Mouse (Mus musculus) testis, adult 2 months (tissue): Measurements from ENCODE around the gene Sdcbp2. TPM values are rescaled to one million over a fixed set of nuclear protein-coding genes. Genes with fewer than 3 reads are reported as not detected.

Experiments used
- H3K27ac ChIP-seq: fragments of 200-500 bp; 2 replicates; pipeline ENCODE4 v1.5.1; 2012; ENCODE audit warnings: low read depth, low read length; ENCODE audit not compliant: control insufficient read depth, insufficient read depth
- H3K27me3 ChIP-seq: fragments of 200-500 bp; 2 replicates; pipeline ENCODE4 v1.6.1; 2012; ENCODE audit warnings: mild to moderate bottlenecking, low read length, moderate library complexity; ENCODE audit not compliant: control insufficient read depth, insufficient read depth
- H3K36me3 ChIP-seq: fragments of 200-500 bp; 2 replicates; pipeline ENCODE4 v1.6.1; 2012; ENCODE audit warnings: mild to moderate bottlenecking, low read length; ENCODE audit not compliant: control insufficient read depth, insufficient read depth
- H3K4me1 ChIP-seq: fragments of 200-500 bp; 2 replicates; pipeline ENCODE4 v1.6.1; 2012; ENCODE audit warnings: low read length; ENCODE audit not compliant: control insufficient read depth, insufficient read depth
- H3K4me3 ChIP-seq: fragments of 200-500 bp; 2 replicates; pipeline ENCODE4 v1.5.1; 2012; ENCODE audit warnings: low read depth, mild to moderate bottlenecking, low read length, moderate library complexity, mixed read lengths; ENCODE audit not compliant: control insufficient read depth
- CTCF ChIP-seq: fragments of 200-500 bp; IDR thresholded peaks from 2 replicates; pipeline ENCODE4 v1.5.1; 2012; ENCODE audit warnings: low read depth, mild to moderate bottlenecking, inconsistent platforms, low read length, moderate library complexity; ENCODE audit not compliant: control insufficient read depth, insufficient read depth, insufficient replicate concordance
- POLR2A ChIP-seq: fragments of 200-500 bp; IDR thresholded peaks from 2 replicates; pipeline ENCODE4 v1.6.1; 2012; ENCODE audit warnings: low read depth, mild to moderate bottlenecking, inconsistent platforms, low read length, moderate library complexity; ENCODE audit not compliant: control insufficient read depth
- polyA plus RNA-seq: library from polyadenylated mRNA; depleted of rRNA; stranded (reverse); fragments of >200 nt; gene quantifications from 2 replicates; pipeline ENCODE4 v1.2.3, GENCODE M21; 2012

Sdcbp2 gene
- polyA plus RNA-seq, 1 experiment: 2.0 TPM

- no peak overlapping the region for H3K27ac ChIP-seq
- H3K27me3 ChIP-seq: no peaks in the 10 kb centered on the region
- TF ChIP-seq POLR2A (no peak), CTCF (no peak)
- no peak overlapping the region for H3K4me3 ChIP-seq
- H3K4me1 ChIP-seq: no peaks in the 10 kb centered on the region
- H3K36me3 ChIP-seq: no peaks in the 10 kb centered on the region
Measured at GRCm38 (mm10) chr2:151533632-151534031, 38.8 kb upstream of the Sdcbp2 start.

GRCm38 (mm10) chr2:151535961-151536617, 36.3 kb upstream of the Sdcbp2 start:
- H3K4me1 ChIP-seq: no peaks in the 10 kb centered on the region
- no peak overlapping the region for H3K27ac ChIP-seq
- no peaks in the 10 kb centered on the region for H3K36me3 ChIP-seq
- no peaks in the 10 kb centered on the region for H3K27me3 ChIP-seq
- TF ChIP-seq POLR2A (no peak), CTCF (no peak)
- H3K4me3 ChIP-seq: no peak overlapping the region

- Histone ChIP-seq H3K27ac (no peak overlapping the region), H3K36me3 (no peaks in the 10 kb centered on the region), H3K4me1 (peaks cover 2% of the 10 kb centered on the region; the same call in 1 of the 2 replicates), H3K27me3 (no peaks in the 10 kb centered on the region), H3K4me3 (no peak overlapping the region)
- TF ChIP-seq POLR2A (no peak), CTCF (no peak)
Measured at GRCm38 (mm10) chr2:151536618-151536974, 35.8 kb upstream of the Sdcbp2 start.

GRCm38 (mm10) chr2:151538646-151539045, 33.8 kb upstream of the Sdcbp2 start:
- H3K4me1 ChIP-seq: peaks cover 7% of the 10 kb centered on the region
- no peaks in the 10 kb centered on the region for H3K36me3 ChIP-seq
- H3K27ac ChIP-seq: no peak overlapping the region
- H3K27me3 ChIP-seq: no peaks in the 10 kb centered on the region
- no peak overlapping the region for H3K4me3 ChIP-seq
- TF ChIP-seq CTCF: no peak

GRCm38 (mm10) chr2:151542323-151543062, 29.9 kb upstream of the Sdcbp2 start, which contains the start of gene Fkbp1a:
Gene Fkbp1a (plus strand): TSS chr2:151542483.
- Histone ChIP-seq H3K36me3 (peaks cover 4% of the 10 kb centered on the region), H3K4me1 (peaks cover 9% of the 10 kb centered on the region), H3K27ac (peak within 1 kb of the TSS; percentile 94)

GRCm38 (mm10) chr2:151543063-151543895, 29.1 kb upstream of the Sdcbp2 start:
- H3K4me3 ChIP-seq: peak overlapping the region; percentile 96
- no peak for TF ChIP-seq POLR2A
- peaks cover 9% of the 10 kb centered on the region for H3K4me1 ChIP-seq
- peak overlapping the region; percentile 93 for H3K27ac ChIP-seq
- no peaks in the 10 kb centered on the region for H3K27me3 ChIP-seq
- H3K36me3 ChIP-seq: peaks cover 4% of the 10 kb centered on the region

More at GRCm38 (mm10) chr2:151542323-151543062, 29.9 kb upstream of the Sdcbp2 start, which contains the start of gene Fkbp1a:
- peak within 1 kb of the TSS; percentile 96 for H3K4me3 ChIP-seq
- H3K27me3 ChIP-seq: no peaks in the 10 kb centered on the region
- peak; percentile 97; the same call in 1 of the 2 replicates for TF ChIP-seq POLR2A
- no peak for TF ChIP-seq CTCF

- H3K27me3 ChIP-seq: no peaks in the 10 kb centered on the region
- H3K27ac ChIP-seq: no peak overlapping the region
- TF ChIP-seq CTCF (no peak), POLR2A (no peak)
- peaks cover 4% of the 10 kb centered on the region for H3K36me3 ChIP-seq
- H3K4me3 ChIP-seq: no peak overlapping the region
- peaks cover 9% of the 10 kb centered on the region for H3K4me1 ChIP-seq
Measured at GRCm38 (mm10) chr2:151544673-151545072, 27.7 kb upstream of the Sdcbp2 start.
